ENCODE assay signal across 8 mouse cellular contexts in genomic region chr6:86028601-86029322, GRCm38 (mm10). TPM values are rescaled to one million over a fixed set of nuclear protein-coding genes. Genes with fewer than 3 reads are reported as not detected.
DNase-seq lines count a peak whose midpoint lies in the region; ATAC-seq and TF ChIP-seq lines count a peak whose summit lies in the region.

Gene Add2 (plus strand): TSS chr6:86028681.

- H3K4me2 ChIP-seq in embryonic facial prominence, embryonic 15.5 days (replicated peaks): peak within 1 kb of the TSS; percentile 94
- H3K4me2 ChIP-seq in hindbrain, embryonic 13.5 days: peak within 1 kb of the TSS; percentile 74
- peak within 1 kb of the TSS; percentile 95 for H3K4me2 ChIP-seq in limb, embryonic 13.5 days (replicated peaks)

- H3K4me3 ChIP-seq in embryonic facial prominence, embryonic 15.5 days (replicated peaks): peak within 1 kb of the TSS; percentile 47
- peak within 1 kb of the TSS; percentile 77 for H3K4me3 ChIP-seq in hindbrain, embryonic 13.5 days
- peak within 1 kb of the TSS; percentile 55 for H3K4me3 ChIP-seq in limb, embryonic 13.5 days
- peak within 1 kb of the TSS; percentile 96 for H3K4me3 ChIP-seq in olfactory bulb, adult 2 months (ENCODE audit: insufficient read depth, low read depth, low read length)

- H3K9me3 ChIP-seq in embryonic facial prominence, embryonic 15.5 days (replicated peaks): no peaks in the 10 kb centered on the region
- no peaks in the 10 kb centered on the region for H3K9me3 ChIP-seq in hindbrain, embryonic 13.5 days
- no peaks in the 10 kb centered on the region for H3K9me3 ChIP-seq in limb, embryonic 13.5 days

- TF ChIP-seq CTCF in olfactory bulb, adult 2 months (IDR thresholded peaks at IDR 0.05; ENCODE audit: insufficient read depth, low read depth, low read length): no peak; the same call in 1 of the 2 replicates

- no peak within 1 kb of the TSS for H3K27ac ChIP-seq in embryonic facial prominence, embryonic 15.5 days (replicated peaks)
- H3K27ac ChIP-seq in hindbrain, embryonic 13.5 days: peak within 1 kb of the TSS; percentile 98
- no peak within 1 kb of the TSS for H3K27ac ChIP-seq in limb, embryonic 13.5 days
- H3K27ac ChIP-seq in olfactory bulb, adult 2 months (ENCODE audit: insufficient read depth, low read depth, low read length): peak within 1 kb of the TSS; percentile 99

- H3K9ac ChIP-seq in embryonic facial prominence, embryonic 15.5 days: peak within 1 kb of the TSS; percentile 16; the same call in 1 of the 2 replicates
- H3K9ac ChIP-seq in hindbrain, embryonic 13.5 days: peak within 1 kb of the TSS; percentile 97
- peak within 1 kb of the TSS; percentile 70 for H3K9ac ChIP-seq in limb, embryonic 13.5 days

- H3K36me3 ChIP-seq in embryonic facial prominence, embryonic 15.5 days: no peaks in the 10 kb centered on the region
- no peaks in the 10 kb centered on the region for H3K36me3 ChIP-seq in hindbrain, embryonic 13.5 days
- H3K36me3 ChIP-seq in limb, embryonic 13.5 days: no peaks in the 10 kb centered on the region

- WGBS in embryonic facial prominence, embryonic 15.5 days: under 1% methylated on average over 56 of the region's 56 CpGs
- WGBS in hindbrain, embryonic 13.5 days: under 1% methylated on average over 56 of the region's 56 CpGs
- under 1% methylated on average over 56 of the region's 56 CpGs for WGBS in limb, embryonic 13.5 days
- under 1% methylated on average over 56 of the region's 56 CpGs for WGBS in olfactory bulb, adult 2 months

- peak; percentile 14 for DNase-seq in gastrocnemius, postnatal 10 days
- no peak for DNase-seq in gastrocnemius, adult 8-10 months (ENCODE audit: low spot score in 2 of 2)
- DNase-seq in adrenal gland, postnatal 25 days: peak; percentile 29

- peak; percentile 39 for ATAC-seq in embryonic facial prominence, embryonic 15.5 days (ENCODE audit: insufficient number of reproducible peaks, low FRiP score, low TSS enrichment, low read depth)
- peak; percentile 90 for ATAC-seq in hindbrain, embryonic 13.5 days (ENCODE audit: low FRiP score)
- ATAC-seq in limb, embryonic 13.5 days (ENCODE audit: low FRiP score, low read depth): peak; percentile 40; the same call in 1 of the 2 replicates
- ATAC-seq in CD4-positive, CD25-positive, alpha-beta regulatory T cell, adult 4 months: no peak

- peaks cover 28% of the 10 kb centered on the region for H3K27me3 ChIP-seq in embryonic facial prominence, embryonic 15.5 days
- no peaks in the 10 kb centered on the region for H3K27me3 ChIP-seq in hindbrain, embryonic 13.5 days
- peaks cover 53% of the 10 kb centered on the region for H3K27me3 ChIP-seq in limb, embryonic 13.5 days

- TF ChIP-seq POLR2A in olfactory bulb, adult 2 months (IDR thresholded peaks at IDR 0.05; ENCODE audit: insufficient read depth, low read depth, low read length): peak; percentile 39; the same call in 1 of the 2 replicates

- H3K4me1 ChIP-seq in embryonic facial prominence, embryonic 15.5 days: peaks cover 12% of the 10 kb centered on the region
- peaks cover 51% of the 10 kb centered on the region for H3K4me1 ChIP-seq in hindbrain, embryonic 13.5 days (replicated peaks)
- peaks cover 8% of the 10 kb centered on the region for H3K4me1 ChIP-seq in limb, embryonic 13.5 days
- H3K4me1 ChIP-seq in olfactory bulb, adult 2 months (ENCODE audit: control insufficient read depth, insufficient read depth, low read length): 0 out of 2 replicates have a peak, but pooled peaks cover 4% of the 10 kb centered on the region

RNA-seq across cellular contexts. Expression of gene Add2, which starts in this region (rescaled TPM):
- total RNA-seq in gastrocnemius, postnatal 10 days (2021): 1 to 10 TPM in 1 of 2 experiments, under 1 TPM in 1; 0.68 to 1.9 TPM
- total RNA-seq in gastrocnemius, adult 8-10 months (2022): under 1 TPM in 3 of 4 experiments, not detected in 1; 0.02 to 0.16 (median 0.15) TPM
- 1.3 and 2.0 TPM in 2 replicates for total RNA-seq in adrenal gland, postnatal 25 days (2021)
- 6.6 and 7.0 TPM in 2 replicates for polyA plus RNA-seq in embryonic facial prominence, embryonic 15.5 days (2015; fragmentation: Nextera tagmentation; extraction: Ambion mirVana)
- 173 and 185 TPM in 2 replicates for polyA plus RNA-seq in hindbrain, embryonic 13.5 days (2015; fragmentation: Nextera tagmentation; extraction: Ambion mirVana)
- polyA plus RNA-seq in limb, embryonic 13.5 days (2015; fragmentation: Nextera tagmentation; extraction: Ambion mirVana): 4.1 and 5.4 TPM in 2 replicates
- 39.6 TPM in 1 of 2 replicates, not detected in the other for polyA plus RNA-seq in olfactory bulb, adult 2 months (2012; ENCODE audit: insufficient read depth, insufficient read length, low replicate concordance, missing spikeins)
- polyA plus RNA-seq in CD4-positive, CD25-positive, alpha-beta regulatory T cell, adult 4 months (2017; shearing (Covaris generic)): not detected

Comparison
In these comparisons a context has a peak if more than half of its experiments do, and no peak if none do; other contexts are left out.
1. DNase-seq: peak in gastrocnemius, postnatal 10 days (single experiment) and adrenal gland, postnatal 25 days (single experiment); none in gastrocnemius, adult 8-10 months (0 of 2).
2. H3K27ac ChIP-seq: peak in hindbrain, embryonic 13.5 days (single experiment) and olfactory bulb, adult 2 months (single experiment); none in embryonic facial prominence, embryonic 15.5 days (single experiment) and limb, embryonic 13.5 days (single experiment).
3. H3K9ac ChIP-seq: peak in every context shown above with its lines; median percentile 97 in hindbrain, embryonic 13.5 days; 70 in limb, embryonic 13.5 days; 16 in embryonic facial prominence, embryonic 15.5 days.
4. Peak in every context shown above with its lines, with median percentiles within 50 percentile points of each other: H3K4me2 ChIP-seq and H3K4me3 ChIP-seq.